Mouse (Mus musculus) MEL (cell line): Measurements from ENCODE around the gene Rhob.

Experiments
- NRF1 ChIP-seq: IDR thresholded peaks from 2 replicates; pipeline ENCODE4 v1.6.1; 2014; ENCODE audit warnings: low read depth, mild to moderate bottlenecking, inconsistent platforms, low read length, improper control_type of control experiment, moderate library complexity; ENCODE audit not compliant: poor library complexity, insufficient read depth, severe bottlenecking
- RCOR1 ChIP-seq: IDR thresholded peaks from 2 replicates; pipeline ENCODE4 v1.6.1; 2012; ENCODE audit warnings: low read depth, mild to moderate bottlenecking, inconsistent platforms, low read length, improper control_type of control experiment

DNA sequence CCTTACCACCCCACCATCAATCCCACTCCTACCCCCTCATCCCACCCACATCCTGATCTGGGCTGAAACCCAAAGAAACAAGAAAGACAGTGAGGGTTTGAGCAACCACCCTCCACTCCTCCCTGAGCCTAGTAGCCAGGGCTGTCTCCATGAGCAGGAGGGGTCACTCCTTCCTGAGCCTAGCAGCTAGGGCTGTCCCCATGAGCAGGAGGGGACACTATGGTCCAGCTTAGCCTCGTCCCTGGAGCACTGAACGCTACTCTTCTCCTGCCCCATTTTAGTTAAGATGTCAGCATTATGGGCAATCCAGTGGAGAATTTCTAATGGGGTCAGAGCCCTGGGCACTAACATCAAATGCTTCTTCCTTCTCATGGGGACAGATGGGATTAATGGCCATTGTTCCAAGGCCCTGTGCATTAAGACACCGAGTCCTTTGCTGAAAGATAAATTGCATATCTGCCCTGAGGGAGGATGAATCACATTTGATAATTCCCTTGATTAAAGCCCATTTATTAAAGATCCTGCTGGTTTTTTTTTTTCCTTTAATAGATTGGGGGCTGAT lies 36.1 kb downstream of the Rhob start:
- TF ChIP-seq NRF1: no peak
- no peak for TF ChIP-seq RCOR1
